Mouse (Mus musculus): ENCODE results near the gene Klhdc1. TPM values are rescaled to one million over a fixed set of nuclear protein-coding genes. Genes with fewer than 3 reads are reported as not detected.
A peak's percentile ranks its signal among the peaks of the same experiment; 100 is the strongest.

Klhdc1 gene
- polyA plus RNA-seq (2016; fragmentation: Nextera tagmentation; extraction: Ambion mirVana): 5.8 and 6.6 TPM in 2 replicates

DNA sequence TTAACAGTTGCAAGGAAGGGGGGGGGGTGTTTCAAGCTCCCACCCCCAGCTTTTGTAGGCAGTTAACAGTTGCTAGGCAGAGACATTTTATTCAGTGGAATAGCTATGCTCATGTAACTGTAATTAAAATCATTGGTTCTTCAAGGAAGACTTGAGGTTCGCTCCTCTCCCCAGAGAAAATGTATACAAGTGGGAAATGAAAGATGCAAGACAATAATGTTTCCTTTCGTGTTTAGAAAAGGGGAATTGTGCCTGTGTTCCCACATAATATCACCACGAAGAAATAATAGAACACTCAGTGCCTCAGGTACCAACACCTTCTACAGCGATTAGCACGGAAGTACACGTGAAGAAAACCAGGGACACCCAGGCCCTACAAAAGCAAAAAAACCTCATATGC lies at the start of gene Klhdc1:
Gene Klhdc1 (plus strand): TSS at position 301 of the 400 bp plus-strand sequence.
- no peaks in the 10 kb centered on the region for H3K27me3 ChIP-seq
- peak within 1 kb of the TSS; percentile 90 for H3K9ac ChIP-seq
- no peaks in the 10 kb centered on the region for H3K36me3 ChIP-seq
- H3K27ac ChIP-seq: peak within 1 kb of the TSS; percentile 84
- H3K9me3 ChIP-seq (replicated peaks): no peaks in the 10 kb centered on the region
- ATAC-seq (ENCODE audit: low FRiP score): no peak
- 72% methylated on average over 6 of the region's 6 CpGs for WGBS
- H3K4me2 ChIP-seq (replicated peaks): peak within 1 kb of the TSS; percentile 63
- peak within 1 kb of the TSS; percentile 71 for H3K4me3 ChIP-seq
- 0 out of 2 replicates have a peak, but pooled peaks cover 7% of the 10 kb centered on the region for H3K4me1 ChIP-seq

DNA sequence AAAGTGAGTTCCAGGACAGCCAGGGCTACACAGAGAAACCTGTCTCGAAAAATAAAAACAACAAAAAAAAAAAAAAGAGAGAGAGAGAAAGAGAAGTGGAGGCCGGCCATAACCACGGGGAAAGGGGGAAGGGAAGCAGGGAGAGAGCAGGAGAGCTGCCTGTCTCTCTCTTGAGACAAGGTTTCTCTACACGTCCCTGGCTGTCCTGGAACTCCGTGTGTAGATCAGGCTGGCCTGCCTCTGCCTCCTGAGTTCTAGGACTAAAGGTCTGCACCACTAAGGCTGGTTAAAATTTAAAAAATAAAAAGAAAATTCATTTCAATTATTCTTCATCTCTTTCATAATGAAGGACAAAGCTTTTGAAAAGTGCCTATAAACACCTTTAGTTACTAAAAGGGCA lies 49.6 kb upstream of the Klhdc1 start:
- H3K27me3 ChIP-seq: no peaks in the 10 kb centered on the region
- H3K4me3 ChIP-seq: no peak overlapping the region
- H3K9ac ChIP-seq: no peak overlapping the region
- H3K9me3 ChIP-seq (replicated peaks): no peaks in the 10 kb centered on the region
- whole genome bisulfite sequencing: 96% methylated on average over 5 of the region's 5 CpGs
- peaks cover 24% of the 10 kb centered on the region for H3K36me3 ChIP-seq
- ATAC-seq (ENCODE audit: low FRiP score): no peak
- H3K4me2 ChIP-seq (replicated peaks): no peak overlapping the region
- peaks cover 14% of the 10 kb centered on the region for H3K4me1 ChIP-seq
- no peak overlapping the region for H3K27ac ChIP-seq

- Histone ChIP-seq H3K4me3 (no peak overlapping the region), H3K27me3 (no peaks in the 10 kb centered on the region), H3K4me2 (replicated peaks) (no peak overlapping the region), H3K4me1 (peaks cover 9% of the 10 kb centered on the region), H3K27ac (no peak overlapping the region), H3K9me3 (replicated peaks) (no peaks in the 10 kb centered on the region), H3K9ac (no peak overlapping the region), H3K36me3 (peaks cover 24% of the 10 kb centered on the region)
- ATAC-seq (ENCODE audit: low FRiP score): no peak
- WGBS: 92% methylated on average over 2 of the region's 2 CpGs
Measured at GRCm38 (mm10) chr12:69192637-69193036, 48.3 kb upstream of the Klhdc1 start.

DNA sequence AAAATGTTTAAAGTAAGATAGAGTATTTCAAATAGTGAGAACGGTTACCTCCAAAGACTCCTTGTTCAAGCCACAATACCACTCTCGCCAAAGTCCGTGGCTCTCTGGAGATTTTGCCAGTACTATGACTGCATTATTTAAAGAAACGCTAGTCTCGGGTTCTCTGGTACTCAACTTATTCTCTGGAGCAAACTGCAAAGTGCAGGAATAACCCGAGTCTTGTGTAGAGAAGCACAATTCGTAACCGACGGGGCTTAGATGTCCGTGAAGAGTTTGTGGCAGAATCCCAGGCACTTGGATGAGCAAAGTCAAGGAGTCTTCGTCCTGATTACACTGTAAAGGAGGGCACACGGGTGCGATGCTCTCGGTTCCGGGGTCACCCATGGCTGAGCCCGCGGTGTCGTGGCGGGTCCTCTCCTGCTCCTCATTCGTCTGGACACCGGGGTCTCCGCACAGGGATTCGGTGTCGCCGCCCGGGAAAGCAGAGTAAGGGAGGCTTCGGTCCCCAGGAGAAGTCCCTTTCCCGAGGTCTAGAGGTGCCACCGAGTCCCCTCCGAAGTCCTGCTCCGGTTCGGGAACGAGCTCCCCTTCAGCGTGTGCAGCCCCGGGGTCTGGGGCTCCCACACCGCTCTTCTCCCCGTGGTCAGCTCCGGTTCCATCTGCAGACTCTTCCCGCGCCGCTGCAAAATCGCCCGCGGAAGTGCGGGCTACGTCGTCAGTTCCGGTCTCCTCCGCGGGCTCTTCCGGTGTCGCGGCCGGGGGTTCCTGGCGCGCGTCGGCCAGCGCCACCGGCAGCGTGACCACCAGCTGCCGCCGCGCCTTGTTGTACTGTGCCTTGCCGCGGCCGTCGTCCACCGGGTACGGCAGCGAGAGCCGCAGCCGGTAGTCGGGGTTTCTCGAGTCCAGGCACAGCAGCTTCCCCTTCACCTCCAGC lies 44.3 kb upstream of the Klhdc1 start, which contains the start of gene Gm49383:
Gene Gm49383 (minus strand): TSS at position 661 of the 934 bp plus-strand sequence.
- Histone ChIP-seq H3K9ac (peak within 1 kb of the TSS; percentile 87), H3K4me1 (peaks cover 23% of the 10 kb centered on the region), H3K4me3 (peak within 1 kb of the TSS; percentile 83), H3K4me2 (replicated peaks) (peak within 1 kb of the TSS; percentile 95), H3K36me3 (peaks cover 18% of the 10 kb centered on the region), H3K9me3 (replicated peaks) (no peaks in the 10 kb centered on the region), H3K27me3 (no peaks in the 10 kb centered on the region), H3K27ac (peak within 1 kb of the TSS; percentile 93)
- WGBS: under 1% methylated on average over 73 of the region's 75 CpGs
- peak; percentile 83 for ATAC-seq (ENCODE audit: low FRiP score)

GRCm38 (mm10) chr12:69197378-69198163 lies 43.4 kb upstream of the Klhdc1 start:
- H3K36me3 ChIP-seq: peaks cover 22% of the 10 kb centered on the region
- no peaks in the 10 kb centered on the region for H3K27me3 ChIP-seq
- no peaks in the 10 kb centered on the region for H3K9me3 ChIP-seq (replicated peaks)
- peak overlapping the region; percentile 83 for H3K4me3 ChIP-seq
- WGBS: under 1% methylated on average over 90 of the region's 94 CpGs
- peak overlapping the region; percentile 93 for H3K27ac ChIP-seq
- H3K4me1 ChIP-seq: peaks cover 23% of the 10 kb centered on the region
- peak; percentile 81 for ATAC-seq (ENCODE audit: low FRiP score)
- H3K9ac ChIP-seq: peak overlapping the region; percentile 87
- H3K4me2 ChIP-seq (replicated peaks): peak overlapping the region; percentile 95

- Histone ChIP-seq H3K4me2 (replicated peaks) (peak within 1 kb of the TSS; percentile 95), H3K4me3 (peak within 1 kb of the TSS; percentile 83), H3K27me3 (no peaks in the 10 kb centered on the region), H3K36me3 (peaks cover 20% of the 10 kb centered on the region), H3K9me3 (replicated peaks) (no peaks in the 10 kb centered on the region), H3K9ac (peak within 1 kb of the TSS; percentile 87), H3K27ac (peak within 1 kb of the TSS; percentile 93), H3K4me1 (peaks cover 23% of the 10 kb centered on the region)
- peak; percentile 65 for ATAC-seq (ENCODE audit: low FRiP score)
- under 1% methylated on average over 18 of the region's 18 CpGs for WGBS
Measured at GRCm38 (mm10) chr12:69198164-69198535, 42.8 kb upstream of the Klhdc1 start, which contains the start of gene Dnaaf2. TSS of gene Dnaaf2 (minus strand) at chr12:69198429.

DNA sequence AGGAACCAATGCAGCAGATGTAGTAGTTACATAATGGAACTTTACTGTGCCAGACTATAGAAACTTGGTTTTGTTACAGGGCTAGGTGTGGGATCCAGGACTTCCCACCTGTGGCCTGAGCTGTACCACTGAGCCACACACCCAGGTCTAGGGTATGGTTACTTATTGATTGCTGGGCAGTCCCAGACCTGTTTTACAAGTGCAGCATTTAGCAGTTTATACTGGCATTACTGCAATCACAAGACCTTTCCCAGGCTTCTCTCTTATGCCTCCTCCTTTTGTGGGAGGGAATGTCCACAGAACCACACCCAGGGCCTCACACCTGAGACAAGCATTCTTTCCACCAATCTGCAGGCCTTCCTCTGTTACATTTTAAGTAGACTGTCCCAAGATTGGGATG lies 42.0 kb upstream of the Klhdc1 start:
- Histone ChIP-seq H3K9ac (no peak overlapping the region), H3K9me3 (replicated peaks) (no peaks in the 10 kb centered on the region), H3K27me3 (no peaks in the 10 kb centered on the region), H3K36me3 (peaks cover 20% of the 10 kb centered on the region), H3K27ac (no peak overlapping the region), H3K4me3 (no peak overlapping the region), H3K4me2 (replicated peaks) (peak overlapping the region; percentile 95; the same call in 1 of the 2 replicates), H3K4me1 (peaks cover 23% of the 10 kb centered on the region)
- ATAC-seq (ENCODE audit: low FRiP score): no peak

DNA sequence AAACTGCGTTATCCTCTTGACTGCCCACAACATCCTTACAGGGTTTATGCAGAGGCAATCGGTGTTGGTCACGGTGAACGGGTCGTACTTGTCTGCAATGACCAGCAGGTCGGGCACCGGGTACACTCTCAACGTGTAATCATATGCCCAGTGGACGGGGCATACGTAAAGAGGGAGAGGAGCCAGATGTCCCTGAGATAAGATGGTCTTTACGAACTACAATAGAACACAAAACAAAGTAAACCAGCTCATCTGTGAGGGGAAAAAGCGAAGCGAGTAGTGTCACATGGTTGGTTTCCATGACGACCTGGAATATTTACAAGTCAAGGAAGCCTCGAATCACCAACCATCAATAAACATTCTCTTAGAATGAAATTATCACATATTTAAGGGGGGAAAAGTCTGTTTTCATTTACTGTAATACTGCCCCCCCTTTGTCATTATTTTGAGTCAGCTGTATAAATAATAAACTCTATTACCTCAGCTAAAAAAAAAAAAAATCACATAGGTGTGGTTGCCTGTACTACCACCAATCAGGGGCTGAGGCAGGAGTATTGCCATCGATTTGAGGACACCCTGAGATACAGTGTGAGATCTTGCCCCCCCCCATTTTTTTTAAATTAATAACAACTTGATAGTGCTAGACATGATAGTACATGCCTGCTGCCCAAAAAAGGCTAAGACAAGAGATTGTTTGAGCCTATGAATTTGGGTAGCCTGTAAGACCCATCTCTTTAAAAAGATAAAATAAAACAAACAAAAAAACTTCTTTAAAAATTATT lies 36.7 kb upstream of the Klhdc1 start, which contains the start of gene Gm49384:
Gene Gm49384 (minus strand): TSS at position 216 of the 782 bp plus-strand sequence.
- Histone ChIP-seq H3K4me2 (replicated peaks) (no peak within 1 kb of the TSS), H3K4me3 (no peak within 1 kb of the TSS), H3K9ac (no peak within 1 kb of the TSS), H3K27me3 (no peaks in the 10 kb centered on the region), H3K4me1 (no peaks in the 10 kb centered on the region), H3K27ac (no peak within 1 kb of the TSS), H3K36me3 (peaks cover 26% of the 10 kb centered on the region), H3K9me3 (replicated peaks) (no peaks in the 10 kb centered on the region)
- no peak for ATAC-seq (ENCODE audit: low FRiP score)
- WGBS: 67% methylated on average over 16 of the region's 16 CpGs

DNA sequence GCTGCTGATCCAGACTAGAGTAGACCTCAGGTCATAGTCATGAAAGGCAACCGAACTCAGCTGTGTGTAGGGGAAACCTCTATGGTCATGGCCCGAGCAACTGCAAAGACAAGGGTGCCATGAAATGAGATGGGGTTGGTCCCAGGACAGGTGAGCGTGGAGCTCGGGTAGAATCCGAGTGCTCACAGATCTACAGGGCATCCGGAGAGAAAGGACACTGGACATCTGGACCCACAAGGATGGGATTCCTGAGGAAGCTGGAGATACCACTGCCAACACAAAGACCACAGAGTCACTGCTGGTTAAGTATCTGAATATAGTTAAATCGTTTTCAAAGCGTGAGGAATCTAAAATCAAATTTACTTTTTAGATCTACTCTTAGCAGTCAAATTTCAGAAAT lies 33.6 kb upstream of the Klhdc1 start:
- Histone ChIP-seq H3K36me3 (peaks cover 16% of the 10 kb centered on the region; the same call in 1 of the 2 replicates), H3K27ac (no peak overlapping the region)
- 94% methylated on average over 8 of the region's 8 CpGs for WGBS

GRCm38 (mm10) chr12:69207926-69208325 lies 33.0 kb upstream of the Klhdc1 start:
- no peak for ATAC-seq (ENCODE audit: low FRiP score)
- peaks cover 17% of the 10 kb centered on the region; the same call in 1 of the 2 replicates for H3K36me3 ChIP-seq
- 95% methylated on average over 7 of the region's 7 CpGs for WGBS

More for the DNA sequence above, 33.6 kb upstream of the Klhdc1 start:
- no peak overlapping the region for H3K4me3 ChIP-seq
- no peaks in the 10 kb centered on the region for H3K4me1 ChIP-seq
- no peak overlapping the region for H3K9ac ChIP-seq
- ATAC-seq (ENCODE audit: low FRiP score): no peak
- H3K4me2 ChIP-seq (replicated peaks): no peak overlapping the region
- H3K27me3 ChIP-seq: no peaks in the 10 kb centered on the region
- no peaks in the 10 kb centered on the region for H3K9me3 ChIP-seq (replicated peaks)

GRCm38 (mm10) chr12:69208520-69208919 lies 32.5 kb upstream of the Klhdc1 start:
- no peaks in the 10 kb centered on the region for H3K9me3 ChIP-seq (replicated peaks)
- no peak overlapping the region for H3K4me2 ChIP-seq (replicated peaks)
- H3K4me3 ChIP-seq: no peak overlapping the region
- H3K27ac ChIP-seq: no peak overlapping the region
- 92% methylated on average over 2 of the region's 2 CpGs for WGBS
- no peak for ATAC-seq (ENCODE audit: low FRiP score)
- no peaks in the 10 kb centered on the region for H3K4me1 ChIP-seq
- no peaks in the 10 kb centered on the region for H3K27me3 ChIP-seq
- no peak overlapping the region for H3K9ac ChIP-seq
- peaks cover 17% of the 10 kb centered on the region; the same call in 1 of the 2 replicates for H3K36me3 ChIP-seq

More at GRCm38 (mm10) chr12:69207926-69208325, 33.0 kb upstream of the Klhdc1 start:
- H3K4me2 ChIP-seq (replicated peaks): no peak overlapping the region
- H3K27me3 ChIP-seq: no peaks in the 10 kb centered on the region
- H3K4me3 ChIP-seq: no peak overlapping the region
- no peaks in the 10 kb centered on the region for H3K4me1 ChIP-seq
- no peaks in the 10 kb centered on the region for H3K9me3 ChIP-seq (replicated peaks)
- no peak overlapping the region for H3K27ac ChIP-seq
- H3K9ac ChIP-seq: no peak overlapping the region
